Mouse (Mus musculus) B cell, adult 2 months (primary cell): ENCODE results near the gene Atad2b.
"Not testable (repeated sequence)": the region's sequence is repeated elsewhere in the genome, so short reads cannot be mapped to it uniquely, and the experiment has no call there.

ENCODE experiments used
- DNase-seq, 2 experiments: peaks; one replicate each; pipeline ENCODE4 v3.0.0; 2022

Gene Atad2b

DNA sequence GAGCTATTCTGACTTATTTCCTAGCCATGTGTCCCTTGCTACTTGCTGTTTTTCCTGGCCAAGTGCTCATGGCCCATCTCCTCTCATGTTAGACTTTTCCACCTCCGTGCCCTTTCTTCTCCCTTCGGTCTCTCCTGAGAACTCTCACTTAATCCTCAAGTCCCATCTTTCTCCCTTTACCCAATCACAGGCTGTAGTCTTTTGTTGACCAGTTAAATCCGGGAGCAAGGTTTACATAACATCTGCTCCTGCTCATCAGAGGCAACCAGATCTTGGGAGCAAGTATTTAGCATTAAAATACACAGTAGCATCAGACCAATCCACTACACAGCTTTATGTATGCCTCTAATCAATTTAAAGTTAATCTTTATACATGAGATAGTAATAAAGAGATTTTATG is 2.7 kb upstream of the Atad2b start:
- no peak for DNase-seq

DNA sequence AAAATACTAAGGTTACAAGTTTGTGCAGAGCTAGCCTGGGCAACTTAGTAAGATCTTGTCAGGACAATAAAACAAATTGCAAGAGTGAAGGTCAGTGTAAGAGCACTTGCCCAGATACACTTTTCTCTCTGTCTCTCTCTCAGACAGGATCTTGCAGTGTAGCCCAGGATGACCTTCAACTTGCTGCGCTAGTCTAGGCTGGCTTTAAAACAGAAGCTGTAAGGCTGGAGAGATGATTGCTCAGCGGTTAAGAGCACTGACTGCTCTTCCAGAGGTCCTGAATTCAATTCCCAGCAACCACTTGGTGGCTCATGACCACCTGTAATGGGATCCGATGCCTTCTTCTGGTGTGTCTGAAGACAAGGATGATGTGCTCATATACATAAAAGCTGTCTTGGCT is 2.2 kb upstream of the Atad2b start:
- no peak for DNase-seq

DNA sequence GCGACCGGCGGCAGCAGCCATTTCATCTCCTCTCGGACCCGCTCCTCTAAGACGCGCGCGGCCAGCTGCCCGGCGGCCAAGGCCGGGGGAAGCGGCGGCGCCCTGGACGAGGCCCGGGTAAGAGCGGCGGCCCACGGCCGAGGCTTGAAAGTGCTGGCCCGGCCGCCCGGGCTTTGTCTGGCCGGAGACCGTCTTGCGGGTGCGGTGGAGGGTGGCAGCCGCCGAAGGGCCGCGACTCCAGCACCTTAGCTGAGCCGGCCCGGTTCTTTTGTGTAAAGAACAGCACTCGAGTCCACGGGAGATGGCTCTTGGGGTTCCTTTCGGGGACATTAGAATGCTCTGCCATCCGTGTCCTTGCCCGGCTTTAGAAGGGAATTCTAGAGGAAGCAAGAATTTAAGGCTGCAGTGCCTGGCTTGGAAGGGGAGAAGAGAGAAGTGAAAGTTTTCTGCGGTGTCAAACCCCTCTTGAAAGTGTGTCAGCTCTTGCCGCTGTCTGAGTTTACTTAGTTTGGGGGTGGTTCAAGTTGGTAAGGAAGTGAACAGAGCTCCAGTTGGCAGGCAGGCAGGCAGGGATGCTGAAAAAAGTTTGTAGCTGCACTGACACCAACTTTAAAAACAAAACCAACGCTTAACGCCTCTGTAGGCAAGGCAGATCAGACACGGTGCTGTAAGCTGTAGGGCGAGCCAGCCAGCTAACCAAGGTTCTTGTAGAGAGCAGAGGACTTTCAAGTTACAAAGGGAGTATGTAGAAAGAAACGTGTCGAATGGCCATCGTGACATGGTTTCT is 845 bp downstream of the Atad2b start:
- peak; percentile 74 to 77 for DNase-seq

DNA sequence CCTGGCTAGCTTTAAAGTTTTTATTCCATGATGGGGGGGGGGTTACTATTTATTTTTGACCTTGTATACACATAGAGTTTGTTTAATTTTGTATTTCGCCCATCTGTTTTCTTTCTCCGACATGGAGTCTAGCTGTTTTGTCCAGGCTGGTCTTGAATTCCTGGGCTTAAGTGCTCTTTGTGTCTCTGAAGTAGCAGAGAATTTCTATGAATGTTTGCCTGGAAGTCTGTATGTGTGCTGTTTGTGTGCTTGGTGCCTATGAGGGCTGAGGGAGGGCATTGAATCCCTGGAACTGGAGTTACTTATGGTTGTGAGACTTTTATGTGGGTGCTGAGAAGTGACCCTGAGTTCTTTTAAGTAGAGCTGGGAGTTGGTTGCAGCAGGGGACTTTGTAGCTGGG is 11.0 kb downstream of the Atad2b start:
- DNase-seq, result no peak

DNA sequence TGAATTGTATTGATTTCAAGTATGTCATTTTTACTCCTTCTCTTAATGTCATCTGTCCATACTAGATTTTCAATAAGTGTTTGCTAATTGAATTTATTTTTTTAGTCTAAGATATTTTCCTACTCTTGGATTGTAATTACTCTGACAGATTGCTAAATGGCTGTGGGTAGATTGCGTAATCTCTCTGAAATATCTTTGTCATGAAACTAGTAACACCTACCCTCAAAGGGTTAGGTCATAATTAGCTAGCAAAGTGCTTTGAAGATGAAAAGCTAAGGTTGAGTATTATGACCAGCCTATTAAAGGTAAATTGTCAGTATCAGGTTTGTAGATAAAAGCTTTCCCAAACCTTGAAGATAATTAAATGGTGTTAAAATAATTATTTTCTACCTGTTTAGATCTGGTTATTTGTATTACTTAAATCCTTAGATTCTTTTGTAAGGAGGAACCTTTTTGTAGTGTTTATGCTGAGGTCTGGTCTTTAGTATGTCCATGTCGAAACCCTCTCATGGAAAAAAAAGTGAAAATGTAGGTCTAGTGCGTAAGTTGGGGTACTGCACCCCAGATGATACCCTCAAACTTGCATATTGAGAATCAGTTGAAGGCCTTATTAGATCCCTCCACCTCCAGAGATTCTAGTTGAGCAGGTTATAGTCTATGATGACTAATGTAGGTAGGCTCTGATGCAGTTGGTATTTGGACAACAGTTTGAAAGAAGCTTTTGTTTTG is 13.8 kb downstream of the Atad2b start:
- DNase-seq, result no peak

DNA sequence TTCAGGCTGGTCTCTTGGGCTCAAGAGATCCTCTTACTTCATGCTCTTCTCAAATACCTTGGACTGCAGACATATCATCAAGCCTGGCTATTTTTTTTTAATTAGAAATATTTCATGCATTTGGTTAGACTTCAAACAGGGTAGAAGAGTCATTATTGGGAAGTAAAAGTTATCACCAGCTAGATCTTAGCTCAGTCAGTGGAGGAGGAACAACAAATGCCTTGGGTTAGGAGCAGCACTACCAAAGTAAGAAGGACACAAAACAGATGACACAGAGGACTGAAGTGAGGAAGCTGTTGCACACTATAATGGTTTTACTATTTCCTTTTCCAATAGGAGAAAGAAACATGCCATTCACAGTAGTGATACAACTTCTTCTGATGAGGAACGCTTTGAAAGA is 35.1 kb downstream of the Atad2b start:
- DNase-seq, result no peak

DNA sequence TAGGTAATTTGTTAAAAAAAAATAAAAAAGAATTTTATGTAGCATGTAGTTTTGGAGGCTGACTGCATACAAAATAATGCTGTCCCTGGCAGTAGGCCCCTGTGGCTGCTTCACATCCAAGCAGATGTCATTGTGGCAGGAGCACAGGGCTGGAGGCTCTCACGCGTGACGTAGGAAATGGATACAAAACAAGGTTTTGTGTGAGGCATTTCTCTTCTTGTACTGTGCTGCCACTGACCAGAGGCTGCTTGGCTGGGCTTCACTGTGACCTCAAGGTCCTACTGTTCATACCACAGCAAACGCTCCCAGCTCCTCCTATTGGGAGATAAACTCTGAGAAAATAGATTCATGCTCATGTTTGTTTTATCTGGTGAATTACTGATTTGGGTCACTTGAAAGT is 36.0 kb downstream of the Atad2b start:
- no peak for DNase-seq

DNA sequence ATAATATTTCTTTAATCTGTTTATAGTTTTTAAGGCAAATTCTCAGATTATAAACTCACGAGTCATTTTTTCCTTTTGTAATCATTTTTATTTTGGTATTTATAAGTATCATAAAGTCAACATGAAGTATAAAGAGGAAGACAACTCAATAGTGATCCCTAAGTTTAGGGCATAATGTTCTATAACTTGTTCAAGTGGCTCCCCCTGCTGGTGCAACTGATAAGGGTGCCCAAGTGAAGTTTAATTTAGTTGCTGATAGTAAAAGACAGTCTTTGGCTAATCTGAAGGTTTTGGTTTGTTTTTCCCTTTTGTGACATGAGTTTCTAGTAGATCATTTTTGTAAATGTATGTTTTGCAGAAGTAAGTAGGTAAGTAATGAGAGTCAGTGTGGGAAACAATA is 55.8 kb downstream of the Atad2b start:
- peak; percentile 83 to 88 for DNase-seq

DNA sequence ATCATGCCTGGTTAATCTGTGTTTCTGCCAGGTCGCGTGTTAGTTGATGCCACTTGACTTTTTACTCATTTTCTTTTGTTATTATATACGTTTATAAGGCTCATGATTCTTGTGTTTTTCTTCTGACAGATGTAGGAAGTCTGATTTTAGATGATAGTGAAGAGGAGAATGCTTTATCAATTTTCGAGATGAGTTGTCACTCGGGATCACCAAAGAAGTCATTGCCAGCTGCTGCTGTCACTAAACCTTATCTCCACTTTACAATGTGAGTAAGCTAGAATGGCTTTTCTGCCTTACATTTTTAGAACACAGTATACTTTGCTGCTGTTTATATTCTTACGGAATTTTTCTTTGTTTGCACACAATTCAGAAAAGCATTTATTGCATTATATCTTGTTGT is 61.2 kb downstream of the Atad2b start:
- no peak for DNase-seq

DNA sequence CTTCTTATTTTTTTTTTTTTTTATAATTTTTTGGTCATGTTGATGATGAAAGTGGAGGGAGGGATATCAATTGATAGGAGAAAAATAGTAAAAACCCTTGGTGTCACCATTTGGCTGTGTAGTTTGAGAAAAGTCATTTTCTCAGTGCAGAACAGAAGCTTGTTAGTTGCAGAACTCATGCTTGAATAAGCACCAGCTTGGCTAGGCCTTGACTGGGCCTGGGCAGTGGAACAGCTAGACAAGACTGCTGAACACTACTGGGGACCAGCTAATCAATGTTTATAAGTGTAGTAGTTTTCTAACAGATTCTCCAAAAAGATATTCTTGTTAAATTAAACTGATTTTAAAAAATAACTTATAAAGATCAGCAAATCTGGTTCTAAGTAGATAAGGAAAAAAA is 79.8 kb downstream of the Atad2b start:
- no peak for DNase-seq

DNA sequence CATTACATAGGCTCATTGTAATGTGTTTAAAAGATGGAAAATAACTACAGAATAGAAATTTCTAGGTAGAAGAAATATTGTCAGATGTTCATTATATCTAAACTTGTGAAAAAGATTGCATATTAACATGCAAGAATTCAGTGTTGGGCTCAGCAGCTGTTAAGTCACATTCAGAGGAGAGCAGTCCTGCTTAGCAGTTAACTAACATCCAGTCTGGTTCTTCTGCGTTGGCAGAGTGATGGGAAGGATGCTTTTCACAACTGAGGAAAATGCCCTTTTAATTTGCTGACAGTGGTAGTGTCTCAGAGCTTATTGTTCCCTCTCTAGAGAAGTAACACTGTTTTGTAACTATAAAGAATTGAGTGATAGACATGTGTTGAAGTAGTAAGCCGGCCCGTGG is 88.2 kb downstream of the Atad2b start:
- no peak for DNase-seq

DNA sequence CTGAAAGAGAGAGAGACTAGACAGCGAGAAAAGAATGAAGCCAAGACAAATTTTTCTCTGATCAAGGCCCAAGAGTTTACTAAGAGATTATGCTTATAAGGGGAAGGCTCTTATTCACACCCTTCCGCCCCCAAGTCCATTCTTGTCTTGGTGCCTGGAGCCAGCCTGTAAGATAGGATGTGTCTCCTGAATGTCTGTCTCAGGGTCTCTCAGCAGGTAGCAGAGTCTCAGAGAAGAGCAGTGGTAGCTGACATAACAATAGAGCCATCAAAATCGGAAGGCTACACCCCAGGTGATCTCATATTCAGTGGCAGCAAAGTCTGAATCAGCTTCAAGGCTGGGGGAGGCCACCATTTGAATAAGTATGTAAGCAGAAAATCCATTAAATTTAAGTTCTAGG is 88.6 kb downstream of the Atad2b start:
- not testable (repeated sequence) for DNase-seq

DNA sequence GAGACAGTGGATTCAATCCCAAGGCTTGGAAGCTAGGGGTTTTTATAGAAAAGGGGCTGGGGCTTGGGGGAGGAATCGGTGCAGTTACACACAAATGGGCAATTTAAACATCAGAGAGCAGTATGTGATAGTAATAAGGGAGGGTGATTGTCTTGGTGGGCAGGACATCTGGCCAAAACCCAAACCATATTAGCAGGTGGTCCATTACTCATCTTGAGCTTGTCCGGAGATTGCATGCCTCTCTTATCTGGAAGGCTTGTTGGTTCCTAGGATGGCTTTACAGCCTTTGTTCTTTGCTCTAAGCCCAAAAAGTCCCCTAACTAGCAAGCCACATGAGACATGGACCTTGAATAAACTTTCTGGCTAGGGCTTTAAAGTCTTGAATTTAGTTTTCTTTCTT is 91.5 kb downstream of the Atad2b start:
- DNase-seq, result not testable (repeated sequence)

DNA sequence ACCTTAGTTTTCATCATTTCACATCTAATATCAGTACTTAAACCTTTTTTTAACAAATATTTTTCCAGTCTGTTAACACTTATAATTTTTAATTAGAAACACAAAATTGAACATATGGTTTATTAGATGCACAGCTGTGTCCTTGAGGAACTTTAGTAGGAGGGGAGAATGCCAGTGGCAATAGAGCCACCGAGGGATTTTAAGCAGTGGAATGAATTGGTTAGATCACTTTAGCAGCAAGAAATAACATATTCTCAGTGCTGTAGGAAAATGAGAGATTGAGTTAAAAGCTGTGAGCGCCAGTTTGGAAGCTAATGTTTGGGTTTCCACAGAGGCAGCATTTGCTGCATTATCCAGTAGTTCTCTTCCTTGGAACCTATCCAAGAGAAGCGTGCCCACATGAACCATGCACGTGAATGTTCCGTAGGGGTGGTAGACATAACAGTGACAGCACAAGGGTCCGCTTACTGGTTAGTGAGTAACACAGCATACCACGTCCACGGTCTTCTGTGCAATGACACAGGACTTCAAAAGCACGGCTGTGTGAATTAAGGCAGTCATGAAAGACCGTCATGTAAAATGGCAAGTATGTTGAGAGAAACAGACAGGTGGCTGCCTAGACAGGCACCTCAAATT is 108.2 kb downstream of the Atad2b start:
- no peak for DNase-seq

DNA sequence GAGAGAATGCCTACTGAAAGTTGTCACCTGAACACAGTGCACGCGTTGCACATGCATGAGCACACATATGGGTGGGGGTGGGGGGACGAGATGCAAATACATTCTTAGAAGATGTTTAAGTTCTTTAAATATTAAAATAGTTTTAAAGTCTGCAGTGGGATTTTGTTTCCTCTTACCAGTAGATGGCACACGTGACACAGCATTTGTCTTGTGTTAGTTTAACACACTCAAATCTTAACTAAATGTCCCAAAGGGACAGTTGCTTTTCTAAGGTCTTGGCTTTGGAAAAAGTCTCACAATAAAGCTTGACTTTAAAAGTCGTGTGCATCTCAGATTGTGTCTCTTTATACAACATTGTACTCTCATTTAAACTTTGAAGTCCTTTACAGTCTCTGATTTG is 111.9 kb downstream of the Atad2b start:
- DNase-seq, result no peak

DNA sequence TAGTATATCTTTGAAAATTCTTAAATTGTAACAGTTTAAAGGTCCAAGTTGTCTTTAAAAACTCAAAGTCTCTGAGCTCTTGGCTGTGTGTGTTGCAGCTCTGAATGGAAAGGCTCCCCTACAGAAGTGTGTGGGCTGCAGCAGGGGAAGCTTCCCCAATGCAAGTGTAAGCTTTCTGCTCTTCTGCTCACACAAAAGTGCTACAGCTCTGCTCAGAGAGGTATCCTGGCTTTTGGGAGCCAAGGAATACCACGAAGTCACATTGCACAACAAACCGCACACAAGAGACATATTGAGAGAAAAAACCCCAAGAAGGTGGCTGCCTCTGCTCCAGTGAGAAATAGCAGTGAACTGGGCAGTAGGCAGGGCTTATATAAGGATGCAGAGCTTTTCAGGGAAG is 120.9 kb downstream of the Atad2b start:
- DNase-seq, result no peak

DNA sequence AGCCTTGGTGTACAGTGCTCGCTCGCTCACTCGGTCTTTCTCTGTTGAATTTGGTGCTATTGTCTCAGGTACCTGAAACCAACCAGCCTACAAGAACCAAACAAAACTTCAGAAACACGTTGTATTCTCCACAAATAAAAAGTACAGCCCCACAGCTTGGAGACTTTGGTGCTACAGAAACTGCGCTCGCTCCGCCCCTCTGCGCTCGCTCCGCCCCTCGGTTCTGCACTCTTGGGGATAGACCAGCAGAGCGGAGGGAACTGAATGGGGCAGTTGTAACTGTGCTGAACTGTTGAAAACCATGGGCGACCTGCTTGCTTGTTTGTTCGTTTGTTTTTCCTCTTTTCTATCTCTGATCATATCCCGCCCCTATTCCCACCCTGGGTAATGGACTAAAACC is 127.0 kb downstream of the Atad2b start:
- no peak for DNase-seq

DNA sequence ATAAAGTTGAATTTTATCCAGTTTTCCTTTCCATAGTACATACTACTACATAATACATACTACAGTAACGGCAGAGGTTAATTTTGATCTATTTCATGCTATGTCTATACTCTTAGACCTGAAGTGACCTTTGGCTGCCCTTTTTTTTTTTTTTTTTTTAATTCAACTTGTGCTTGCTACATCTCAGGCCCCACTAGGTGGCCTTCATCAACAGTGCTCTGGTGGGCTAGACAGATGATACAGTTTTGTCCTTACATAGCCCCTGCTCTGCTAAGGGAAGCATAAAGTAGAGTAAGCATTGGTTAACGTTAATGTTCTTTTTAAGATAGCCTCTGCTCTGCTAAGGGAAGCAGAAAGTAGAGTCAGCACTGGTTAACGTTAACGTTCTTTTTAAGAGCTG is 131.0 kb downstream of the Atad2b start:
- DNase-seq, result no peak

DNA sequence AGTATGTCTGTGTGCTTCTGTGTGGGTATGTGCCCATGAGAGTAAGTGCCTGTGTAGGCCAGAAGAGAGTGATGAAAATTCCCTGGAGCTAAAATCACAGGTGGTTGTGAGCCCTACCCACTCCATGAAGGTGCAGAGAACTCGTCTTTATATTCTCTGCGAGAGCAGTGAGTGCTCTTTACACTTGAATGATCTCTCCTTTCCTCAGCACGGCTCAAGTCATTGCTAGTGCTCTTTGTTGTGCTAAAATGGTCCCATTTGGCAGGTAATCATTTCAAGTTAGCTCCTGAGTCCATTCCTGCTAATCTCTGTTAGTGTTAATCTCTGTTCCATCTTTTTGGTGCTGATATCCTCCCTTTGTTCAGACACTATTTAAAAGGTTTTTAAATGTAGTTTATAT is 150.4 kb downstream of the Atad2b start:
- no peak for DNase-seq

DNA sequence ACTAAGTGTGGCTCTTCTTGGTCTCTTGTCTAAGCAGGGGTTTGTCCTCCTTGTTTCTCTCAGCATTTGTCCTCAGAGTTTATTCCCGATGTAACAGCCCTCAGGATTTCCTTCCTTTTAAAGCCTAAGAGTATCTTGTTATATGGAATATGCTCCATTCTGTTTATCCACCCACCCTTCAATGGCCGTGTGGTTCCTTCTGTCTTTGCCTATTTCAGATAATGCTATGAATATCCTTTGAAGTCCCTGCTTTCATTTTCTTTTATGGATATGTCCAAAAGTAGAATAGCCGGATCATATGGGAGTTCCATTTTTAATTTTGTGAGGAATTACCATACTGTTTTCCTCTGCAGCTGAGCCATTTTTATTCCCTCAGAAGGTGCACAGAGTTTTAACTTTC is 153.0 kb downstream of the Atad2b start:
- DNase-seq, result no peak

DNA sequence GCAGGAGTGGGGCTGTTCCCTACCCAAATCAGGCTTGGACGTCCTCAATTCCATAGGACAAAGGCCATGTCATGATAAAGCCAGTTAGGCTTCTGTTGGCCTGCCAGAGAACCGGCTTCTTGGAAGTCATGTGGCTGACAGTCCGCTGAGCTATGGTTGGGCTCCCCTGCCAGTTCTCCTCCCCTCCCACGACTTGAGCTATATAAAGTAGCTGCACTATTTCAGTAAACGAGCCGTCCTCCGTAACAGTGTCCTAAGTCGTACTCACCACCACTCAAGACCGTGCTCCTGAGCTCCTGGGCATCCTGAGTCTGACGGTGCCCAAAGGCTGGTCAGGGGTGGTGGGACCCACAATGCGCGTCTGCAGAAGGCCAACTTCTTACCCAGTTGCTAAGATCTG is 156.0 kb downstream of the Atad2b start:
- DNase-seq, result no peak

DNA sequence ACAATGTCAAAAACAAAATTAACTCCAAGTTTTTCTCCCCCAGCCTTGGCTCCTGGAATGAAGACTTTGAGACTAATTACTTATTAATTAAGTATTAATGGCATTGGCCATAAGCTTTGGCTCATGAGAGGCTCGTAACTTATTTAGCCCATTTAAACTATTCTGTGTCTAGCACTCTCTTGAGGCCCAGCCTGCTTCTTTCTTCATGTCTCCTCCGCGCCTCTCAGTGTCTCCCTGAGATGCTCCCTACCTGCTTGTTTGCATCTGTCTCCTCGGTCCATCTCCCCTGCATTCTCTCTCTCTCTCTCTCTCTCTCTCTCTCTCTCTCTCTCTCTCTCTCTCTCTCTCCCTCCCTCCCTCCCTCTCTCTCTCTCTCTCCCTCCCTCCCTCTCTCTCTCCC is 164.3 kb downstream of the Atad2b start:
- DNase-seq, result no peak

DNA sequence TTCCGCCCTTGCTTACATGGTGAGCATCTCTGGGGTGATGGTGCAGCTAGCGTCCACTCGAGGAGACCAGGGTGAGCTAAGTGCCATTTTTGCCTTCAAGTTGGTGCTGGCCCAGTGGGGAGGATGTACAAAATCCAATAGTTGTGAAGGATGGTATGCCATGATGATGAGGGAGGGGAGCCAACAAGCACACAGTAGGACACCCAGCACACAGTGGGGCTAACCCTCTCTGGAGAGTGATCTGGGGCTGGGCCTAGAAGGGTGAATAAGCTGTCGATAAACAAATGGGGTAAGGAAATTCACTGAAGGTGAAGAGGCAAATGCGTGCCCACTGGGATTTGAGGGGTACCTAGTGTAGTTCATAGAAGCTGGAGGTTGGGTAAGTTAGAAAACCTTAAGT is 167.6 kb downstream of the Atad2b start:
- DNase-seq, result no peak
